Mouse (Mus musculus) heart, postnatal 36 days (tissue): ENCODE data around the gene Gata2. TPM values are rescaled to one million over a fixed set of nuclear protein-coding genes. Genes with fewer than 3 reads are reported as not detected.

ENCODE experiments used
- DNase-seq, 2 experiments: peaks; one replicate each; pipeline ENCODE4 v3.0.0; 2021 to 2022
- intact Hi-C: fragments of 180-260 bp; cut with DNase I; formaldehyde crosslinking; loops from one replicate; pipeline ENCODE4 v1.15.1; 2025
- total RNA-seq, 2 experiments: library from RNA; stranded (reverse); gene quantifications; 2 replicates each; pipeline ENCODE4 v1.2.3; 2021

Gene Gata2
- total RNA-seq, 2 experiments from 2014 or later = 17.3 to 20.1 TPM

DNA sequence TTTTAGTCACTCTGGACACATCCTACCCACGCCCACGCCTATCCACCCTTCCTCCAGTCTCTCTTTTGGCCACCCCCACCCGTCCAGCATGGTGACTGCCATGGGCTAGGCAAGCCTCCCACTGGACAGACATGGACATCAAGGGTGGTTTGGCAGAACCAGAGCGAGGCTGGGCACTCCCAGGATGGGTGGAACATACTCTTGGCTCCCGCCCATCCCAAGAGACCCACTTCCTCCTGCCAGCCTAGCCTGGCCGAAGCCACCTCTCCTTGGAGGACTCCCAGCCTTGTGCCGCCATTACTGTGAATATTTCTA is 11.7 kb downstream of the Gata2 start:
- intact Hi-C loops = loop anchor here (5.0 kb wide), 1 partner anchor 157 kb away; no protein-coding TSS in a partner anchor
- peak in 1 of 2 experiments; percentile 15 for DNase-seq

- intact Hi-C loops = loop anchor here (5.0 kb wide), 1 partner anchor 156 kb away; no protein-coding TSS in a partner anchor
These were observed 12.2 kb downstream of the Gata2 start for GRCm38 (mm10) chr6:88205937-88206336.

DNA sequence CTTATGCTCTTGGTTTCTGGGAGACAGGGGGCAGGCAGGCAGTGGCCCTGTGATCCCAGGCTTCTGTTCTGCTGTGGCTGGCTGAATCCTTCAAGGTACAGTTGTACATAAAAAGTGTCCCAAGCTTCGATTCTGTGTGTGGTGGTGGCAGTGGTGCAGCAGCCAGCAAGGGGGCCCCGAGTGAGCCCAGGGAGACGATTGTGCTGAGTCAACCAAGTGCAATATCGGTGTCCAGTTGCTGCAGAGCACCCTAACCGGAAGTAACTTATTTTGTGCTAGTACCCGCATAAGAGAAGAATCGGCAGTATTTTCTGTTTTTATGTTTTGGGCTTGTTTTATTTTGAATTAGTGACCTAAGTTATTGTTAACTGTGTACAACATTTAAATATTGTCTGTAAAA is 12.9 kb downstream of the Gata2 start:
- no peak for DNase-seq
- intact Hi-C loops = loop anchor here (5.0 kb wide), 1 partner anchor 156 kb away; no protein-coding TSS in a partner anchor

More at GRCm38 (mm10) chr6:88205937-88206336, 12.2 kb downstream of the Gata2 start:
- DNase-seq = peak; percentile 48 to 55

DNA sequence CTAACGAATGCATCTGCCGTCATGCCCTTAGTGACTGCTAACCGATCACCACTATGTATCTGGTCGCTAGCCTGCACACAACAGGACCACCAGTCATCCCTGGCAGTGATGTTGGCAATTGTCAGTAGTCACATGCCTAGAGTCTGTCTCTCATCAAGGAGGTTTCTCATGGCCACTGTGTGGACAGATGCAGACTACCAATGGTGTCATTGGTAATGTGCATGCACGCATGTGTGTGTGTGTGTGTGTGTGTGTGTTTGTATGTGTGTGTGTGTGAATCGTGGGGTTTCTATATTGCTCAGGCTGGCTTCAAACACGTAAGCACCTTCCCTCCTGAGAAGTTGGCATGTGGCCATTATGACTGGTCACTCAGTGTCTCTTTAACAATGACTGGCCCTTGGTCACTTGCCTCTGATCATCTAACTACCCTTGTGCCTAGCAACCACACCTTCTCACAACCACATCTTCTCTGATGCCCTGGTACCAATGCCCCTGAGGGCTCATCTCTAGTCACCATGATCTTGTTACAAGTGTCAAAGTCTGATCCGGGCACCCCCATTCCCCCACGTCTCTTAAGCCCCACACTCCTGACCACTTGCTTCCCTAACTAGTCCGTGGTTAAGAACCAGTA is 13.8 kb downstream of the Gata2 start:
- no peak for DNase-seq
- intact Hi-C loops = loop anchor here (5.0 kb wide), 1 partner anchor 155 kb away; no protein-coding TSS in a partner anchor

DNA sequence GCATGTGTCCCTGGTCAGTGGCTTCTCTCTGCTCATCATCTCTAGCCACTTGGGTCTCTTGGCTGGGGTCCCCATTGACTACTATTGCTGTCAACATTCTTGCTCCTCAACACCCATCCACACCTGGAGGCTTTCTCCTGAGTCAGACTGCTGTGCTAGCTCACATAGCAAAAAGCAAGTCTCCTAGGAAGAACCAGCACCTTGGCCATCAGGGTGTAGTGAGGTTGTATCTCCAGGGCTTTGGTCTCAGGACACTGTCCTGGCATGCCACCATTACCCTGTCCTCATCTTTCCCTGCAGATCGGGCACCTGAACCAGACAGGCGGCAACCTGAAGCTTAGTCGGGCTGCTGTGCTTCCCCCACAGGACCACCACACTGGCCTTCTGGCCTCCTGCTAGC is 14.6 kb downstream of the Gata2 start:
- intact Hi-C loops = loop anchor here (5.0 kb wide), 1 partner anchor 154 kb away; no protein-coding TSS in a partner anchor

DNA sequence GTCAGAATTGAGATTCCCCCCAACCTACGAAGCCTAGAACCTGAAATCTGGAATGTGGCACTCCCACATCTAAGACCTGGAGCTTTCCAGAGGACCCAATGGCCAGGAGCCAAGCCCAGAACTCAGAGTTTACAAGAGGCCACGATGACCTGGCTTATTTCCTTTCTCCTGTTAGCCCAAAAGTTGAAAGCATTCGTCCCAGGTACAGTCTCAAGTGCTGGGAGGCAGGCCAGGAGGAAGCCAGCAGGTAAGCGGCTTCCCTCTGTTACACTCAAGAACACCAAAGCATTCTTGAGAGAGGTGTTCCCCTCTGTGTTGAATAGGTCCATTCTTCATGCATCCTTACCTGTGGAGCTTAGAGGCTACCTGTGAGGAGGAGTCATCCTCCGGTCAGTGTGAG is 15.8 kb downstream of the Gata2 start:
- intact Hi-C loops = loop anchor here (5.0 kb wide), 1 partner anchor 153 kb away; no protein-coding TSS in a partner anchor
- no peak for DNase-seq

More for the DNA sequence above, 14.6 kb downstream of the Gata2 start:
- DNase-seq = no peak

DNA sequence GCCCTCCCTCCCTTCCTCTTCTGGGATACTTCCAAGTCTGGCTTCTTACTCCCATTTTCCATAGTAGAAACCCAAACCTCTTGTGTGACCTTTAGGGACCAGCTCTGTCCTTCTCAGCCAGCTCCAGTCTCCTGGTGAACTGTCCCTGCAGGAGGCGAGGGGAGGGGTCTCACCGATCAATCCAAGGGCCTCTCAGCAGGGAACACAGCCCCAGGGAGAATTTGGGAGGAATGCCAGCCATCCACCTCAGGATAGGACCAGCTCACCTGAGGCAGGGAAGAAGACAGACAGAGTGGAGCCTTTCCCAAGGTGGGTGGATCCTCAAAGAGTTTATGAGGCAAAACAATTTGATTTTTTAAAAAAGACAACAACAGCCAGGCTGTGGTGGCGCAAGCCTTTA is 16.5 kb downstream of the Gata2 start:
- DNase-seq = no peak
- intact Hi-C loops = no loop called here

DNA sequence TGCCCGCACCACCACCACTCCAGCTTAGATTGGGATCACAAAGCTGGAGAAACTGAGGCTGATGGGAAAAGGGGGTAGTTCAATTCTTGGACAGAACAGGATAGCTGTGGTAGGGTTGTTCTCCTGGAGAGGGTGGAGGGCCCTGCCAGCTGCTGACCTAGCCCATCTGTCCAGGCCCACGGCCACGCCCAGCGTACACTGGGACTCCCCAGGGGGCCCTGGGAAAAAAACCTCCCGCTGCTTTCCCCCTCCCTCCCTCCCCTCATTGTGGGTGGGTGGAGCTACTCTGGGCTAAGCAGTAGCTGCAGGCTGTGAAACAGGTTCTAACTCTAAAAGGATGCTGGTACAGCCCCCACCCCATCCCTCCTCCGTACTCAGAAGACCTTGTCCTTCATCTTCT is 22.1 kb downstream of the Gata2 start:
- intact Hi-C loops = no loop called here

GRCm38 (mm10) chr6:88216199-88216598 is 22.5 kb downstream of the Gata2 start:
- DNase-seq = no peak
- intact Hi-C loops = no loop called here

More for the DNA sequence above, 22.1 kb downstream of the Gata2 start:
- no peak for DNase-seq

- DNase-seq = no peak
- intact Hi-C loops = no loop called here
These were observed 25.4 kb downstream of the Gata2 start for GRCm38 (mm10) chr6:88219094-88219493.

DNA sequence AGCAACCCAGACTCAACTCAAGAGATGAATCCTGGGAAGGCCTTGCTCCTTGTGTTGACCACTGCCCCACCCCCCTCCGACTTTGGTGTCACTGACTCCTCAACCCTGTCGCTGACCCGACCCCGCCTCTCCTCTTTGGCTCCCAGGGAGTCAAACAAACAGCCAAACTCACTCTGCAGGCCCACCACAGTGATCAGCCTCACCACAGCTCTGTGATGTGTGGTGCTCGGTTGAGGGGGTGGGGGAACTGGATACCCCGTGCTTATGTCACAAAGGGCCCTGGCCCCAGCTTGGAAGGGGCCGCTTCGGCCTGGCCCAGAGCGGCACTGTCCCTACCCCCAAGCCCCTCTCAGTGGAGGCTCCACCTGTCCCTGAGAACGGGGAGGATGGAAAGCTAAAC is 28.3 kb downstream of the Gata2 start, which contains the start of gene Dnajb8:
Gene Dnajb8 (plus strand): TSS at position 301 of the 400 bp plus-strand sequence.
- DNase-seq = no peak
- intact Hi-C loops = no loop called here

DNA sequence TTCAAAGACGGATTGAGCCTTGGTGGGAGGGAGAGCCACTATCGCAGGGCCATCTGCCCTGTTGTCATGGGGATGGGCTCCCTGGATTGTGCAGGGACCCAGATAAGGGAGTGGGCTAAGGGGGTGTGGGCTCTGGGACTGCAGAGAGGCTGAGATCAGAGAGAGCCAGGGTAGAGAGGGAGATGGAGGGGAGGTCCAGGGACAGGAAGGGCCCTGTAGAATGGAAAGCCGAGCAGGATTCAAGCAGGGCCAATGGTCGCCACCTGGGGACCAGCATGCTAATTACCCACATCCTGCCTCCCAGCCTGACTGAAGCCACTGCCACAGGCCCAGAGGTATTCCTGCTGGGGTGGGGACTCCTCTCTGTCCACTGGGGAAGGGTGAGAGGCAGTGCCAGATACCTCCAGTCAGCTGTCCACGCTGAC is 32.9 kb downstream of the Gata2 start:
- DNase-seq = no peak
- intact Hi-C loops = no loop called here

GRCm38 (mm10) chr6:88227537-88227936 is 33.8 kb downstream of the Gata2 start:
- intact Hi-C loops = no loop called here
- no peak for DNase-seq

DNA sequence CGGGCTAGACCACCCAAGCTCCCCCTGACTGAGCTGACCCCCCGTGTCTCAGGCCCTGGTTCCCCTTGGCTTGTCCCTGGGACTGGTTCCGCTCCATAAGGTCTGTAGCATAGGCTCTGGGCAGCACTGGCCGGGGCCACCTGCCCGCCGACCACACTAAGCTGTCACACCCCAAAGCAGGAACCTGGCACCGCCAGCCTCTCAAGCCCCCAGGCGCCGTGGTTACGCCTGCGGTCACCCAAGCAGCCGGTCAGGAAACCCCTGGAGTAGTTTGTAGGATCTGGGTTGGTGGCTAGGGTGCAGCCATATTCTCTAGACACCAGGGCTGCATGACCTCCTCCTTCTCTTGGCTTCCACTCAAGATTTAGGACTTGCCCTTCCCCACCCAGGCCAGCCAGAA is 35.5 kb downstream of the Gata2 start:
- intact Hi-C loops = no loop called here
- DNase-seq = no peak

DNA sequence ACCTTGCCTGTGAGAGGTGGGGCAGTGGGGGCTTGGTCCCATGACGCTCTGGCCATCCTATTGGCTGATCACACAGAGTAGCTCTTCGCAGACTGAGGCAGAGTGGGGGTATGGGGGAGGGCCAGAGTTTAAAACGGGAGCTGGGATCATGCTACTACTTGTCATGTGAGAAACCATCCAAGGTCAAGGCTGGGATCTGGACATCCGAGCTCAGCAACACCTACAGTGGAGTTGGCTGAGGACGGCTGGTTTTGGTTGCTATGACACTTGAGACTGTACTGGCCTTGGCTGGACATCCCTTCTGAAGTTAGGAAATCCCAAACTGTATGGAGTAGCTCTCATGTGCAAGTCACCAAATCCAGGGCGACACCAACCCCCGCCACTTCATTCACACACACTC is 38.1 kb downstream of the Gata2 start:
- intact Hi-C loops = no loop called here
- no peak for DNase-seq

GRCm38 (mm10) chr6:88232221-88232620 is 38.5 kb downstream of the Gata2 start:
- no peak for DNase-seq
- intact Hi-C loops = no loop called here

DNA sequence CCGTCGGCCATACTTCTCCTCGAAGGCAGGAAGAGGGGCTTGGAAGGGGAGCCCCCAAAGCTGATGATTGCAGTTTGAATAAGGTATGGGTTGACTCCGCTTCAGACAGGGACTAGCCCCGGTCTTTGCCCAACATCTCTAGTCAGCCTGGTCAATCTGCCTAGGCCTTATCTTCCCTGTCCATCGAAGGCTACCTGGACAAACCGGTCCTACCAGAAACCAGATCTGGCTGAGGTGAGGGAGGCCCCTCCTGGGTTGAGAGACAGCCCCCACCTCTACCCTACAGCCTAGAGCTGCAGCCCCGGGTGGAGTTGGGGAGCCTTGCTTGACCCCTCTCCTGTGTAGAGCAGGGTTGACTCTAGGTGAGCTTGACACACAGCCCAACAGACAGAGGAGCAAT is 40.3 kb downstream of the Gata2 start:
- intact Hi-C loops = no loop called here
- DNase-seq = no peak

DNA sequence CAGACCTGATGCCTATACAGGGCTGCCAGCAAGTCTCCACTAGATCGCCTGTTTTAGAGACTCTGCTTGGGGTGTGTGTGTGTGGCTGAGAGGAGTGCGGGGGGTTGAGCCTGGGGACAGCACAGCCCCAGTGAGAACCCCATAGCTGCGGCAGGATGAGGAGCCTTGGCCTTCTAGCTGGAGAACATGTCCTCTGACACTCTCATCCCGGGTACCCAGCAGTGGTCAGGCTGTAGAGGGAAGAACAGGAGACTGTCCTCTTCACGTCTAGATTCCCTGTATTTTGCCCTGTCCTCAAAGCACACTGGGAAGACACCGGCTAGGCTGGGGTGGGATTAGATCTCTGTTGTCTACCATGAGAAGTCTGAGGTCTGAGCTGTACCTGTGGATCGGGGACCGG is 41.8 kb downstream of the Gata2 start:
- intact Hi-C loops = no loop called here
- DNase-seq = no peak

DNA sequence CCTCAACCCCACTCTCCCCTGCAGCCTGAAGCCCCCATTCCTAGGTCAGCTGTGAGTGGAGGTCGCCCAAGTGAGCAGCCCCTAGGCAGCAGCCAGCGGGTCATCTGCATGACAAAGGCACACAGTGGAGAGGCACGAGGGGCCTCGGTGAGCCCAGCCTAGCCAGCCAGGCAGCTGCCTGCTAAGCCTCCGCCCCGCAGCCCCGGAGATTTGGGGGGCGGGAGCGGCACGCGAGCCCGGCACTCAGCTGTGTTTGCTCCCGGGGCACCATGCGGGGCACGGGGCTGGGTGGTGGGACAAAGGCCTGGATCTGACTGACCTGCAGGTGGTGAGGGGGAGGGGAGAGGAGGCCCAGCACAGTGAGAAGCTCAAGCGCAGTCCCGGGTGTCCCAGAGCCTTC is 42.3 kb downstream of the Gata2 start:
- intact Hi-C loops = no loop called here
- DNase-seq = no peak

- DNase-seq = no peak
- intact Hi-C loops = no loop called here
These were observed 42.8 kb downstream of the Gata2 start for GRCm38 (mm10) chr6:88236513-88236912.

GRCm38 (mm10) chr6:88242604-88243003 is 48.9 kb downstream of the Gata2 start:
- peak; percentile 58 to 67 for DNase-seq
- intact Hi-C loops = loop anchor here (1.0 to 5.0 kb wide), 4 partner anchors 53 to 190 kb away; no protein-coding TSS in a partner anchor

DNA sequence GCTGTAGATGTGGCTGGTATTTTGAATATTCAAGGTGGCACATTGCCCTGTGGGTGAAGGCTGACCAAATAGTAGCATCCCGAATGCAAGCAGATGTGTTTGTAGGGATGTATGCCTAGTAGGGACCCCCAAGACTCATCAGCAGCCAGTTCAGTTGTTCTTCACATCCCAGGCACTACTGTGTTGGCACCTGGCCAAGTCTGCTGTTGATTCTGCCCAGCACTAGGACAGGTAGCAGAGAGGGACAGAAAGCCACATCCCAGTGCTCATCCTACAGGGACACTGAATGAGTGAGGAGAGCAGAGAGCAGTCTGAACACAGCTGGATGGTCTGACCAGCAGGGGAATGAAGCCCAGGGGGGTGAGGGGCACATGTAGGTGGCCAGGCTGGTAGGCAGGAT is 55.5 kb downstream of the Gata2 start:
- DNase-seq = no peak
- intact Hi-C loops = no loop called here
